Mouse (Mus musculus) kidney, adult 2 months (tissue): ENCODE data around the gene Pfkm. TPM values are rescaled to one million over a fixed set of nuclear protein-coding genes. Genes with fewer than 3 reads are reported as not detected.

Experiments
- DNase-seq: peaks from one replicate; pipeline ENCODE4 v3.0.0; 2021
- H3K27ac ChIP-seq: fragments of 200-500 bp; 2 replicates; pipeline ENCODE4 v1.5.1; 2012; ENCODE audit warnings: low read depth, low read length, control low read depth, inconsistent platforms; ENCODE audit not compliant: insufficient read depth
- H3K27me3 ChIP-seq: fragments of 200-500 bp; replicated peaks from 2 replicates; pipeline ENCODE4 v1.6.1; 2012; ENCODE audit warnings: mild to moderate bottlenecking, moderate library complexity, low read length, inconsistent platforms; ENCODE audit not compliant: control insufficient read depth, insufficient read depth
- H3K36me3 ChIP-seq: fragments of 200-500 bp; 2 replicates; pipeline ENCODE4 v1.6.1; 2012; ENCODE audit warnings: mild to moderate bottlenecking, moderate library complexity, low read length, inconsistent platforms; ENCODE audit not compliant: control insufficient read depth, insufficient read depth
- H3K4me1 ChIP-seq: fragments of 200-500 bp; 2 replicates; pipeline ENCODE4 v1.6.1; 2011; ENCODE audit warnings: low read length; ENCODE audit not compliant: control insufficient read depth, insufficient read depth
- H3K4me3 ChIP-seq: fragments of 200-500 bp; 2 replicates; pipeline ENCODE4 v1.5.1; 2011; ENCODE audit warnings: mild to moderate bottlenecking, low read depth, low read length, control low read depth; ENCODE audit not compliant: insufficient read depth
- CTCF ChIP-seq: fragments of 200-500 bp; conservative IDR thresholded peaks from 2 replicates; pipeline ENCODE4 v1.5.1; 2011; ENCODE audit warnings: low read depth, mild to moderate bottlenecking, control low read depth, low read length, moderate library complexity, mixed read lengths; ENCODE audit not compliant: insufficient read depth, insufficient read length
- POLR2A ChIP-seq: fragments of 200-500 bp; IDR thresholded peaks from one replicate; pipeline ENCODE4 v1.6.1; 2011; ENCODE audit warnings: low read depth, low read length, control low read depth
- WGBS: fragments of 180-500 bp; shearing (Covaris S2); methylation state at CpG from one replicate; pipeline ENCODE4 v1.1.7; 2018; 5-methylcytosine and 5-hydroxymethylcytosine counted together
- polyA plus RNA-seq: library from polyadenylated mRNA; depleted of rRNA; stranded (reverse); fragments of >200 nt; gene quantifications from 2 replicates; pipeline ENCODE4 v1.2.3, GENCODE M21; 2012

Gene Pfkm
- polyA plus RNA-seq, 1 experiment, result 56.2 TPM

DNA sequence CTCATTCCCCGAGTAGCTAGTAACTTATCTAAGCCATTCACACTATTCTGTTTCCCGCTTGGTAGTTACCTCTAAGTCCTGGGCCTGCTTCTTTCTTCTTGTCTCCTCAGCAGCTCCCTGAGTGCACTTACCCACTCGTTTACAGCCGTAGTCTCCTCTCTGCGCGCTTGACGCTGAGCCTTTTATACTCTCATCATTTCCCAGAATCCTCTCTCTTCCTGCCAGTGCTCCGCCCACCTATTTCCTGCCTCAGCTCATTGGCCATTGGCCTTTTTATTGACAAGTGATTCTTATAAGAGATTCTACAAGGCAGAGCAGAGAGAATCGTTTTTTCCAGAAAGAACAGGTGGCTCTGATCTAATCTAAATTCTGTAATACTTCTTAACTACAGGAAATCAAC is 6.1 kb downstream of the Pfkm start:
- Histone ChIP-seq H3K27ac (no peak overlapping the region), H3K36me3 (no peaks in the 10 kb centered on the region), H3K4me3 (no peak overlapping the region), H3K27me3 (no peaks in the 10 kb centered on the region), H3K4me1 (no peaks in the 10 kb centered on the region)
- TF ChIP-seq POLR2A, result no peak
- TF ChIP-seq CTCF, result no peak
- WGBS, result 84% methylated on average over 9 of the region's 9 CpGs
- no peak for DNase-seq

DNA sequence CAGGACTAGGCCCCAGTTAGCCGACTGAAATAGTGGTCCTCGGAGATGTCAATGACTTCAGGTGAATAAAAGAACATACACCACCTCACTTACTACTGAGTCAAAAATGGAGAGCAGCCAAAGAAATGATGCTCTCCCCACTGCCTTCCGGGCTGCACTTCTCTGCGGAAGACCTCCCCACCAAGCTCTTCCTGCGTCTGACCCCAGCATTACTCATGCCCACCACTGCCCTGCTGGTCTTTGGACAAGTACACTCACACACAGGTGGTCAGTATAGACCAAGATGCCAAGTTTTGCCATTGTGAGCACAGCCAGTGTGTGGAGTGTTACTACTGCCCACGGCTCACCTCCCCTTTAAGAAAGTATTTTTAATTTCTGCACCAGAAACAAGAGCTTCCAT is 10.0 kb downstream of the Pfkm start:
- Histone ChIP-seq H3K4me1 (no peaks in the 10 kb centered on the region), H3K27ac (no peak overlapping the region), H3K36me3 (no peaks in the 10 kb centered on the region), H3K4me3 (no peak overlapping the region), H3K27me3 (no peaks in the 10 kb centered on the region)
- WGBS, result 95% methylated on average over 6 of the region's 6 CpGs
- no peak for DNase-seq
- no peak for TF ChIP-seq POLR2A
- TF ChIP-seq CTCF, result no peak

DNA sequence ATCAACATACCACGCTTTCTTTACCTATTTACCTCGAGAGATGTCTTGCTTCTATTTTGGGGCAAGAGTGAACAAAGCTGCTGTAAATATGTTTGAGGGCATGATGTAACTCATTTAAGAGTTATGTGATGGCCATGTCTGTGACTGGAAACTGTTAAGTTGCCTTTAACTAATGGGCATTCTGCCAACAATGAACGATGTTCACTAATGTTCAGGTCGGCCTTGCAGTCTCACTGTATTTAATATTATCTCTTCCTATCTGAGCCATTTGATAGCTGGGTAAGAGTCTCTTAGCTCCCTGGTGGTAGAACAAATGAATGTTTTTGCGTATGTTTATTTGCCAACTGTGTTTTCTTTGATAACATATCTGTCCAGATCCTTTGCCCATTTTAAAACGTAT is 14.1 kb downstream of the Pfkm start:
- no peak for DNase-seq
- TF ChIP-seq CTCF (no peak), POLR2A (no peak)
- Histone ChIP-seq H3K4me3 (no peak overlapping the region), H3K27ac (no peak overlapping the region), H3K27me3 (no peaks in the 10 kb centered on the region), H3K4me1 (no peaks in the 10 kb centered on the region; the same call in 1 of the 2 replicates), H3K36me3 (no peaks in the 10 kb centered on the region)
- 63% methylated on average over 6 of the region's 6 CpGs for WGBS

DNA sequence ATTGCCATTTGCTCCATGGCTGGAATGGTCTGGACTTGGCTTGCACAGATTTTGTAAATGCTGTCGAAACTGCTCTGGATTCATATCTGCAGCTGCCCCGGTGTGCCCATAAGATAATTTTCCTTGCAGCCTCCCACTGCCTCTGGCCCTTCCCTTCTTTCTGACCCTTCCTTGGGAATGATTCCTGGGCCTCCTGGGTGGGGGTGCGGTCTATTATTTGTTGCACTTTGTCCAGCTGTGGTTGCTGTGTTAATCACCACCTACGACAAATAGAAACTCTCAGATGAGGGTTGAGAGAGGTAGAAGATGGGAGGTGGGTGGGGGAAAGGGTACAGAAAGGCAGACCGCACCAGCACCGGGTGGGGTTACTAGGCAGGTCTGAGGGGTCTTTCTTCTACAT is 14.8 kb downstream of the Pfkm start:
- no peaks in the 10 kb centered on the region for H3K27me3 ChIP-seq
- no peaks in the 10 kb centered on the region; the same call in 1 of the 2 replicates for H3K4me1 ChIP-seq
- H3K36me3 ChIP-seq, result no peaks in the 10 kb centered on the region
- no peak for DNase-seq
- H3K27ac ChIP-seq, result no peak overlapping the region
- 76% methylated on average over 6 of the region's 6 CpGs for WGBS
- no peak overlapping the region for H3K4me3 ChIP-seq
- no peak for TF ChIP-seq POLR2A
- no peak for TF ChIP-seq CTCF

DNA sequence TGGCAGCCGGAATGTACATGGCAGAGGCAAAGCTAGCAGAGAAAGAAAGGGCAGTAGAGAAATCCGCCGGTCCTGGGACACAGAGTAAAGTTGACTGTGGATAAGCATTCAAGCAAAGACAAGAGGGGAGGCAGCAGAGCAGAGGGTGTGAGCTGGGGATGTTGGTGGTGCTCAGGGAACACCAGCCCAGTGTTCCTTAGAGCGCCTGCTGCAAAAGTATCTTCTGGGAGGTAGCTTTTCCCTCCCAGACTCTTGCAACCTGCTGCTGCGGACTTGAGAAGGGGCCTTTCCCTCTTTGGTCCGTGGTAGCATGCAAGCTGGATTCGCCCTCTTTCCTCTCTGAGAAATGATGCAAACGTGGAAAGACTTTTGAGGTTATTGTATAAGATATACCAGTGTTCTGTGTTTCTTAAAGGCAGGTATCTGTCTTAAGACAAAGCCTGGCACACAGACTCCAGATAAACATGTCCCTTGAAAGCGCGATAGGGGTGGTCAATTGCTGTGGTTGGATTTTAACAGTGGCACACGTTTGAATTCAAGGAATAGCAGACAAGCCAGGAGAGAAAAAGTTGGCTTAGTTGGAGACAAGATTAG is 15.4 kb downstream of the Pfkm start:
- Histone ChIP-seq H3K27me3 (no peaks in the 10 kb centered on the region), H3K36me3 (no peaks in the 10 kb centered on the region; the same call in 1 of the 2 replicates), H3K4me1 (no peaks in the 10 kb centered on the region; the same call in 1 of the 2 replicates), H3K4me3 (peak overlapping the region; percentile 88; the same call in 1 of the 2 replicates), H3K27ac (no peak overlapping the region)
- WGBS, result 31% methylated on average over 11 of the region's 11 CpGs
- no peak for DNase-seq
- TF ChIP-seq POLR2A, result no peak
- TF ChIP-seq CTCF, result no peak

DNA sequence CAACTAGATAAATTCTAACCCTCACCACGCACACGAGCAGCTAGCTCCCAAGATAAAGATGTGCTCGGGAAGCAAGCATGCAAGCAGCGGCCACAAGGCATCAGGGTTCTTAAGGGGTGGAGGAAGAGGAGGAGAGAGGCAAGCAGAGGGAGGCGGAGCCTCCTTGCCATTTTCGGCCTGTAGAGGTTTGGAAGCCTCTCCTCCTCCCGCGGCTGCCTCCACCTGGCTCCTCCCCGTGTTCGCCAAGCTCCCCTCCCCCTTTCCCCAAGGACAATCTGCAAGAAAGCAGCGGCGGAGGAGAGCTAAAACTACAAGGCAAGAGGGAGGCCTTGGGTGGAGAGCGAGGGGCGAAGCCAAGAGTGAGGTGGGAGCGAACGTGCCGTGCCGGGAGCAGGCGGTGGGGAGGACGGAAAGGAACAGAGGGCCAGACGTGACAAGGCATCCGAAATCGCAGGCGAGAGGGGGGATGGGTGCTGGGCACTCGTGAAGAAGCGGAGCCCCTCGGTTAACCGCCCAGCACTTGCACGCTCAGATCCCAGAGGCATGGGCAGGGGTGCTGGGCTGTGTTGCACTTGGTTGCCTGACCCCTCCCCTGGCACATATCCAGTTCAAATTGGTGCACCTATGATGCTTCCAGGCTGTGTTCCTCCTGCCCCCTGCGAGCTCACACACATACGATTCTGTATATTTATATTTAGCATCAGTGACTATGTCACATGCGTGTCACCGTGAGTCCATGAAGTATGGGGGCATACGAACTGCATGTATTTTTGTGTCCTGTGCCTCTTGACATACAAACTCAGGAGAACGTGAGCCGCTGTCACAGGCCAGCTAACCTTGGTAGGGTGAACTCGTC is 16.1 kb downstream of the Pfkm start:
- no peaks in the 10 kb centered on the region; the same call in 1 of the 2 replicates for H3K36me3 ChIP-seq
- H3K4me1 ChIP-seq, result no peaks in the 10 kb centered on the region; the same call in 1 of the 2 replicates
- DNase-seq, result peak; percentile 94
- WGBS, result 2% methylated on average over 37 of the region's 37 CpGs
- H3K4me3 ChIP-seq, result peak overlapping the region; percentile 88
- H3K27me3 ChIP-seq, result no peaks in the 10 kb centered on the region
- TF ChIP-seq CTCF, result no peak
- TF ChIP-seq POLR2A, result no peak
- H3K27ac ChIP-seq, result peak overlapping the region; percentile 72

DNA sequence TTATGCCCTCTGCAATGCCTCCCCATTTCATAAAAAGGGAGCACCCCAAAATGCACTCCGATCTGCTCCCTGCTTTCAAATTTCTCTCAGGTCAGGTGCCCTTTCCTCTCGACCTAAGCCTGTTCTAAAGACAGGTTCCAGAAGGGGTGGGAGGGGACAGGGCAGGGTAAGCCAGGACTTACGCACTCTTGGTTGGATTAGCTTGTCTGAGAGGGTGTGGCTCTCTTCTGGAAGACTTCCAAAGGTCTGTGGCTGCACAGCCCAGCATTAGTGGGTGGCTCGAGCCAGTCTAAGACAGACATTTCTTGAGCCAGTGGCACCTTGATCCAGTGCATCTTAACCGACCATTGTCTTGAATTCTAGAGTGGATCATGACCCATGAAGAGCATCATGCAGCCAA is 19.4 kb downstream of the Pfkm start:
- DNase-seq, result peak; percentile 38
- Histone ChIP-seq H3K4me3 (no peak overlapping the region), H3K27me3 (no peaks in the 10 kb centered on the region), H3K27ac (no peak overlapping the region), H3K4me1 (no peaks in the 10 kb centered on the region; the same call in 1 of the 2 replicates), H3K36me3 (no peaks in the 10 kb centered on the region; the same call in 1 of the 2 replicates)
- 42% methylated on average over 5 of the region's 5 CpGs for WGBS
- TF ChIP-seq POLR2A, result no peak
- no peak for TF ChIP-seq CTCF
